Mouse (Mus musculus) spleen, adult 2 months (tissue): ENCODE data around the gene Prkcq.

Experiments
- CTCF ChIP-seq: fragments of 200-500 bp; IDR thresholded peaks from 2 replicates; pipeline ENCODE4 v1.5.1; 2011; ENCODE audit warnings: mild to moderate bottlenecking, inconsistent platforms; ENCODE audit not compliant: insufficient read depth, insufficient read length, insufficient replicate concordance; ENCODE audit errors: extremely low read depth
- POLR2A ChIP-seq: fragments of 200-500 bp; IDR thresholded peaks from 2 replicates; pipeline ENCODE4 v1.6.1; 2011; ENCODE audit warnings: low read depth, low read length, inconsistent platforms

DNA sequence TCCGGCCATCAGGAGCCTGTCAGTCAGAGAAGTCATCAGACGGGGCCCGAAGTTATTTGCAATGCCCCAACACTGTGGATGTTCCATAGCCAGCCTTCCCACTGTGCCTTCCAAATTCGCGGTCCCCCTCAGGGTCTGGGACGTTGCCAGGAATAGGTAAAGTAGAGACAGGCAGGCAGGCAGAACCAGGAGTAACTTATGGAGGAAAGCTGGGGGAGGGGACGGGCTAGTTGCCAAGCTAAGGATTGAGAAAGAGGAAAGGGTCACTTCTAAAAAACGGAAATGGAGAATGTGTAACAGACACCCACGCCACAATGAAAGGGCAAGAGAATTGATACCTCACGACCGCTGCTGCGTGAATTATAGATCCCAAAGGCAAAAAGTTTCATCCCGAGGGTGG lies 121.2 kb downstream of the Prkcq start:
- no peak for TF ChIP-seq CTCF
- TF ChIP-seq POLR2A, result no peak
